In genomic region chr19:20567039-20567438, GRCm38 (mm10) we compare ENCODE assay signal across 16 mouse cellular contexts.
"Had no signal": no experiment of that assay in that cellular context is flagged by ENCODE, and none has a peak within 500 bp of the region (broad histone marks: within the 10 kb centered on the region; RNA-seq: fewer than 3 reads in every experiment).

No protein-coding gene starts in this region.

- H3K4me3 ChIP-seq: midbrain, embryonic 10.5 days; midbrain, embryonic 12.5 days; myocyte; neural tube, embryonic 13.5 days; neural tube, embryonic 15.5 days had no signal

- DNase-seq: lung, adult 18-20 months; lung, postnatal 10 days; lung, postnatal 4 days; right cerebral cortex, adult 18-20 months; right cerebral cortex, postnatal 25 days; right cerebral cortex, postnatal 4 days; spleen, adult 18-20 months; thymus, adult 2 months; thymus, postnatal 14 days; thymus, postnatal 36 days had no signal

- H3K9me3 ChIP-seq: midbrain, embryonic 10.5 days; midbrain, embryonic 12.5 days; neural tube, embryonic 13.5 days; neural tube, embryonic 15.5 days had no signal

- H3K36me3 ChIP-seq: midbrain, embryonic 10.5 days; midbrain, embryonic 12.5 days; neural tube, embryonic 13.5 days; neural tube, embryonic 15.5 days had no signal

- H3K27me3 ChIP-seq: midbrain, embryonic 12.5 days; neural tube, embryonic 13.5 days; neural tube, embryonic 15.5 days had no signal

- H3K9ac ChIP-seq: lung, embryonic 14.5 days; midbrain, embryonic 12.5 days; neural tube, embryonic 13.5 days; neural tube, embryonic 15.5 days had no signal

- H3K4me2 ChIP-seq: lung, embryonic 14.5 days; midbrain, embryonic 12.5 days; neural tube, embryonic 13.5 days; neural tube, embryonic 15.5 days had no signal

- H3K4me1 ChIP-seq: midbrain, embryonic 10.5 days; midbrain, embryonic 12.5 days; neural tube, embryonic 13.5 days; neural tube, embryonic 15.5 days had no signal

- H3K27ac ChIP-seq: midbrain, embryonic 10.5 days; midbrain, embryonic 12.5 days; neural tube, embryonic 13.5 days; neural tube, embryonic 15.5 days had no signal
